8 mouse cellular contexts compared by ENCODE assay signal in the genomic region with DNA sequence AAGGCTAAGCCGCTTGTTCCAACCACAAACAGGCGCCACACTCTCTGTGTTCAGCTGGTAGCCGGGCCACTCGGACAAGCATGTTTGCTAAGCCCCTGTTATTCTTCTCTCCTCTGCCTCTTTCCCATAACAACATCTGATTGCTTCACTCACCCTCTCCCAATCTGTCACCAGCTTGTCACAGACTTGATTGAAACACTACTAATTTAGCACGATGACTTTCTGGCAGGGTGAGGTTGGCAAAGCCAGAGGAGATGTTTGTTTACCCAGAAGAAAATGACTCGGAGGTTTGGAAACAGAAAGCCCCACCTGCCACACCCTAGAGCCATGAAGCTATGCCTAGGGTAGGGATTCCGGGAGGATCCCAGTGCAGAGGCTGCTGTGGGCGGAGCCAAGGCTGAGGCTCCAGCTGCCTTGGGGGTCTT.
DNase-seq lines count a peak whose midpoint lies in the region; ATAC-seq and TF ChIP-seq lines count a peak whose summit lies in the region.

No protein-coding gene starts in this region.

- no peaks in the 10 kb centered on the region for H3K9me3 ChIP-seq in forebrain, postnatal 0 days (ENCODE audit: low read length)
- no peaks in the 10 kb centered on the region for H3K9me3 ChIP-seq in limb, embryonic 12.5 days
- H3K9me3 ChIP-seq in midbrain, embryonic 15.5 days = no peaks in the 10 kb centered on the region

- ATAC-seq in forebrain, postnatal 0 days = peak; percentile 76
- no peak for ATAC-seq in limb, embryonic 12.5 days (ENCODE audit: insufficient number of reproducible peaks, insufficient read depth, low FRiP score, low TSS enrichment, low read depth)
- no peak for ATAC-seq in midbrain, embryonic 15.5 days (replicated peaks)

- DNase-seq in 3T3-L1 (ENCODE audit: low read depth, low spot score) = peak; percentile 51
- peak; percentile 47 for DNase-seq in forebrain, postnatal 0 days
- DNase-seq in urinary bladder, adult 2 months (ENCODE audit: low spot score) = no peak
- DNase-seq in cerebellum, adult 2 months = no peak
- DNase-seq in kidney, postnatal 14 days = no peak

- H3K4me3 ChIP-seq in C2C12 (ENCODE audit: insufficient read depth, poor library complexity, severe bottlenecking) = no peak overlapping the region
- H3K4me3 ChIP-seq in forebrain, postnatal 0 days (ENCODE audit: low read depth, low read length) = no peak overlapping the region
- H3K4me3 ChIP-seq in limb, embryonic 12.5 days (replicated peaks) = no peak overlapping the region
- H3K4me3 ChIP-seq in midbrain, embryonic 15.5 days = no peak overlapping the region
- H3K4me3 ChIP-seq in cerebellum, adult 2 months (replicated peaks; ENCODE audit: insufficient read depth, low read depth, low read length) = no peak overlapping the region

- H3K79me2 ChIP-seq in C2C12 (ENCODE audit: control insufficient read depth, insufficient read depth) = no peaks in the 10 kb centered on the region

- no peak for TF ChIP-seq CTCF in C2C12 (IDR thresholded peaks at IDR 0.05; ENCODE audit: control insufficient read depth, insufficient read depth, insufficient read length)
- TF ChIP-seq CTCF in forebrain, postnatal 0 days (IDR thresholded peaks at IDR 0.05; ENCODE audit: low read depth) = no peak
- TF ChIP-seq CTCF in cerebellum, adult 2 months (IDR thresholded peaks at IDR 0.05; ENCODE audit: borderline replicate concordance, insufficient read depth, low read depth, low read length) = no peak

- peak overlapping the region; percentile 1; the same call in 1 of the 2 replicates for H3K4me2 ChIP-seq in forebrain, postnatal 0 days (ENCODE audit: low read depth)
- peak overlapping the region; percentile 29 for H3K4me2 ChIP-seq in limb, embryonic 12.5 days
- no peak overlapping the region for H3K4me2 ChIP-seq in midbrain, embryonic 15.5 days

- H3K79me3 ChIP-seq in C2C12 (ENCODE audit: low read depth) = no peaks in the 10 kb centered on the region

- H3K4me1 ChIP-seq in forebrain, postnatal 0 days (ENCODE audit: insufficient read depth) = peaks cover 10% of the 10 kb centered on the region; the same call in 1 of the 2 replicates
- peaks cover 4% of the 10 kb centered on the region; the same call in 1 of the 2 replicates for H3K4me1 ChIP-seq in limb, embryonic 12.5 days (replicated peaks)
- H3K4me1 ChIP-seq in midbrain, embryonic 15.5 days = peaks cover 10% of the 10 kb centered on the region; the same call in 1 of the 2 replicates
- no peaks in the 10 kb centered on the region for H3K4me1 ChIP-seq in cerebellum, adult 2 months (ENCODE audit: control insufficient read depth, insufficient read depth, low read length)

- H3K27ac ChIP-seq in forebrain, postnatal 0 days (ENCODE audit: low read depth, low read length) = 0 out of 2 replicates have a peak overlapping the region, but pooled peaks have one; percentile 40
- H3K27ac ChIP-seq in limb, embryonic 12.5 days = no peak overlapping the region
- 0 out of 2 replicates have a peak overlapping the region, but pooled peaks have one; percentile 42 for H3K27ac ChIP-seq in midbrain, embryonic 15.5 days
- H3K27ac ChIP-seq in cerebellum, adult 2 months (ENCODE audit: insufficient read depth, low read length) = no peak overlapping the region

- no peaks in the 10 kb centered on the region for H3K36me3 ChIP-seq in C2C12 (ENCODE audit: control insufficient read depth, insufficient read depth)
- no peaks in the 10 kb centered on the region for H3K36me3 ChIP-seq in forebrain, postnatal 0 days (ENCODE audit: insufficient read depth)
- H3K36me3 ChIP-seq in limb, embryonic 12.5 days = no peaks in the 10 kb centered on the region
- no peaks in the 10 kb centered on the region for H3K36me3 ChIP-seq in midbrain, embryonic 15.5 days (replicated peaks)

- no peaks in the 10 kb centered on the region for H3K27me3 ChIP-seq in C2C12 (ENCODE audit: control insufficient read depth, insufficient read depth, insufficient read length)
- H3K27me3 ChIP-seq in forebrain, postnatal 0 days (ENCODE audit: insufficient read depth, low read length) = no peaks in the 10 kb centered on the region
- H3K27me3 ChIP-seq in limb, embryonic 12.5 days = no peaks in the 10 kb centered on the region
- H3K27me3 ChIP-seq in midbrain, embryonic 15.5 days (replicated peaks) = no peaks in the 10 kb centered on the region
- H3K27me3 ChIP-seq in cerebellum, adult 2 months (ENCODE audit: control insufficient read depth, insufficient read depth, low read length) = no peaks in the 10 kb centered on the region

- WGBS in forebrain, postnatal 0 days = 23% methylated on average over 8 of the region's 8 CpGs
- WGBS in limb, embryonic 12.5 days = 29% methylated on average over 8 of the region's 8 CpGs
- 34% methylated on average over 8 of the region's 8 CpGs for WGBS in midbrain, embryonic 15.5 days
- WGBS in cerebellum, adult 2 months = 68% methylated on average over 8 of the region's 8 CpGs

- TF ChIP-seq POLR2A in cerebellum, adult 2 months (IDR thresholded peaks at IDR 0.05; ENCODE audit: borderline replicate concordance, insufficient read depth, low read length) = no peak

- H3ac ChIP-seq in C2C12 (ENCODE audit: control insufficient read depth, insufficient read length, low read depth) = no peak overlapping the region

- no peak overlapping the region for H3K9ac ChIP-seq in forebrain, postnatal 0 days
- H3K9ac ChIP-seq in limb, embryonic 12.5 days (replicated peaks) = no peak overlapping the region
- no peak overlapping the region for H3K9ac ChIP-seq in midbrain, embryonic 15.5 days

TF ChIP-seq in C2C12, 6 proteins besides CTCF, POLR2A, EP300 and RAD21:
- TF ChIP-seq MYOG (IDR thresholded peaks at IDR 0.05; ENCODE audit: control insufficient read depth, extremely low read depth, insufficient read length) (no peak), MYOD1 (IDR thresholded peaks at IDR 0.05; ENCODE audit: control insufficient read depth, insufficient read length, low read depth) (no peak), MAX (IDR thresholded peaks at IDR 0.05) (no peak), CEBPB (IDR thresholded peaks at IDR 0.05; ENCODE audit: low read depth) (peak; percentile 61), FOSL1 (IDR thresholded peaks at IDR 0.05; ENCODE audit: insufficient read depth, low read length, poor library complexity, severe bottlenecking) (no peak), USF1 (IDR thresholded peaks at IDR 0.05; ENCODE audit: low read depth) (no peak)

Comparison
In these comparisons a context has a peak if more than half of its experiments do, and no peak if none do; other contexts are left out.
1. DNase-seq: peak in 3T3-L1 (single experiment) and forebrain, postnatal 0 days (single experiment); none in urinary bladder, adult 2 months (single experiment), cerebellum, adult 2 months (0 of 2) and kidney, postnatal 14 days (single experiment).
2. H3K27ac ChIP-seq: peak in forebrain, postnatal 0 days (single experiment) and midbrain, embryonic 15.5 days (single experiment); none in limb, embryonic 12.5 days (single experiment) and cerebellum, adult 2 months (single experiment).